Mouse (Mus musculus): ENCODE measurements at regions not wholly inside any gene's neighbourhood (a gene's known extent, or its start where the extent isn't known, plus 50 kb on each side); places are given as distances from the start of the nearest gene placed in this dataset.

- no peak for DNase-seq
- no peak for TF ChIP-seq CTCF (IDR thresholded peaks at IDR 0.05; ENCODE audit: low read depth)
- H3K4me3 ChIP-seq (ENCODE audit: low read depth, low read length) = no peak overlapping the region
- 85% methylated on average over 3 of the region's 3 CpGs for WGBS
- H3K4me1 ChIP-seq (ENCODE audit: insufficient read depth) = no peaks in the 10 kb centered on the region
- no peaks in the 10 kb centered on the region for H3K9me3 ChIP-seq (ENCODE audit: low read depth, low read length)
- H3K27me3 ChIP-seq (ENCODE audit: insufficient read depth, low read length) = no peaks in the 10 kb centered on the region
- no peak overlapping the region for H3K27ac ChIP-seq (ENCODE audit: low read depth)
- H3K36me3 ChIP-seq (ENCODE audit: insufficient read depth) = no peaks in the 10 kb centered on the region
- no peak overlapping the region for H3K9ac ChIP-seq
- no peak overlapping the region for H3K4me2 ChIP-seq
- ATAC-seq (ENCODE audit: insufficient read depth) = no peak
Measured at GRCm38 (mm10) chr12:15912491-15912890, 95.8 kb upstream of the Trib2 start.

DNA sequence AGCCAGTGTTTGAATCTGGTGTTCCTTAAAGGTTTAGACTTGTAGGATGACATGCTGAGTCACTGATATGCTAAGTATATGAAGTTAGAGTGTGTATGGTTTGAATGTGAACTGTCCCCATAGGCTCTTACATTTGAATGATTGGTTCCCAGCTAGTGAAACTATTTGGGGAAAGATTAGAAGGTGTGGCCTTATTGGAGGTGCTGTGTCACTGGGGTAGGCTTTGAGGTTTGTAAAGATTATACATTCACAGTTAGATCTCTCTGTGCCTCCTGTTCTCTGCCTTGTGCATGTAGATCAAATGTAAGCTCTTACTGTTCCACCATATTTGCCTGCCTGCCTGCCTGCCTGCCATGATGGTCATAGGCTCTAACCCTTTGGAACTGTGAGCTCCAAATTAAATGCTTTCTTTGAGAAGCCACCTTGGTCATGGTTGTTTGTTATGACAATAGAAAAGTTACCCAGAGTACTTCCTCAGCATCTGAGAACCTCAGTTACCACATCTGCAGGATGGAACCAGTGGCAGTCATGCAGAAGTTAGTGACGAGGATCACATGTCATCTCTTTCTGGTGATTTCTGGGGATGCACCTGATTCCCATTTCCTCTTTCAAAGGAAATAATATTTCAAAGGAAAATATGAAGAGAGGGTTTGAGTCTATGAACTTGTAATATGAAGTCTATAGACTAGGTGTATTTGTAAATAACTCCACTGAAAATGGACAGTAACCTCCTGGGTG lies 94.7 kb upstream of the Trib2 start:
- no peaks in the 10 kb centered on the region for H3K4me1 ChIP-seq (ENCODE audit: insufficient read depth)
- no peak overlapping the region for H3K4me3 ChIP-seq (ENCODE audit: low read depth, low read length)
- 78% methylated on average over 1 of the region's 1 CpGs for WGBS
- H3K36me3 ChIP-seq (ENCODE audit: insufficient read depth) = no peaks in the 10 kb centered on the region
- no peak for ATAC-seq (ENCODE audit: insufficient read depth)
- no peaks in the 10 kb centered on the region for H3K9me3 ChIP-seq (ENCODE audit: low read depth, low read length)
- DNase-seq = no peak
- no peak overlapping the region for H3K9ac ChIP-seq
- no peak for TF ChIP-seq CTCF (IDR thresholded peaks at IDR 0.05; ENCODE audit: low read depth)
- H3K27me3 ChIP-seq (ENCODE audit: insufficient read depth, low read length) = no peaks in the 10 kb centered on the region
- no peak overlapping the region for H3K27ac ChIP-seq (ENCODE audit: low read depth)
- no peak overlapping the region for H3K4me2 ChIP-seq

GRCm38 (mm10) chr12:15897539-15897938 lies 80.8 kb upstream of the Trib2 start:
- Histone ChIP-seq H3K9me3 (ENCODE audit: low read depth, low read length) (no peaks in the 10 kb centered on the region), H3K27ac (ENCODE audit: low read depth) (no peak overlapping the region), H3K27me3 (ENCODE audit: insufficient read depth, low read length) (no peaks in the 10 kb centered on the region), H3K9ac (no peak overlapping the region), H3K4me3 (ENCODE audit: low read depth, low read length) (no peak overlapping the region), H3K36me3 (ENCODE audit: insufficient read depth) (no peaks in the 10 kb centered on the region), H3K4me1 (ENCODE audit: insufficient read depth) (no peaks in the 10 kb centered on the region), H3K4me2 (no peak overlapping the region)
- no peak for ATAC-seq (ENCODE audit: insufficient read depth)
- DNase-seq = no peak
- 74% methylated on average over 2 of the region's 2 CpGs for WGBS
- no peak for TF ChIP-seq CTCF (IDR thresholded peaks at IDR 0.05; ENCODE audit: low read depth)

- Histone ChIP-seq H3K4me3 (ENCODE audit: low read depth, low read length) (no peak overlapping the region), H3K4me2 (no peak overlapping the region), H3K36me3 (ENCODE audit: insufficient read depth) (no peaks in the 10 kb centered on the region), H3K27me3 (ENCODE audit: insufficient read depth, low read length) (no peaks in the 10 kb centered on the region), H3K9ac (no peak overlapping the region), H3K4me1 (ENCODE audit: insufficient read depth) (no peaks in the 10 kb centered on the region), H3K9me3 (ENCODE audit: low read depth, low read length) (no peaks in the 10 kb centered on the region), H3K27ac (ENCODE audit: low read depth) (no peak overlapping the region)
- DNase-seq (no peak), ATAC-seq (ENCODE audit: insufficient read depth) (no peak)
- 63% methylated on average over 3 of the region's 3 CpGs for WGBS
- no peak for TF ChIP-seq CTCF (IDR thresholded peaks at IDR 0.05; ENCODE audit: low read depth)
Measured at GRCm38 (mm10) chr12:15896511-15896910, 79.8 kb upstream of the Trib2 start.

GRCm38 (mm10) chr12:15895215-15895614 lies 78.5 kb upstream of the Trib2 start:
- DNase-seq (peak; percentile 36), ATAC-seq (ENCODE audit: insufficient read depth) (no peak)
- H3K9me3 ChIP-seq (ENCODE audit: low read depth, low read length) = no peaks in the 10 kb centered on the region
- whole genome bisulfite sequencing = 37% methylated on average over 2 of the region's 2 CpGs
- no peak overlapping the region for H3K9ac ChIP-seq
- no peak overlapping the region for H3K4me2 ChIP-seq
- no peak overlapping the region for H3K27ac ChIP-seq (ENCODE audit: low read depth)
- H3K36me3 ChIP-seq (ENCODE audit: insufficient read depth) = no peaks in the 10 kb centered on the region
- H3K4me1 ChIP-seq (ENCODE audit: insufficient read depth) = no peaks in the 10 kb centered on the region
- H3K27me3 ChIP-seq (ENCODE audit: insufficient read depth, low read length) = no peaks in the 10 kb centered on the region
- H3K4me3 ChIP-seq (ENCODE audit: low read depth, low read length) = no peak overlapping the region
- TF ChIP-seq CTCF (IDR thresholded peaks at IDR 0.05; ENCODE audit: low read depth) = no peak

DNA sequence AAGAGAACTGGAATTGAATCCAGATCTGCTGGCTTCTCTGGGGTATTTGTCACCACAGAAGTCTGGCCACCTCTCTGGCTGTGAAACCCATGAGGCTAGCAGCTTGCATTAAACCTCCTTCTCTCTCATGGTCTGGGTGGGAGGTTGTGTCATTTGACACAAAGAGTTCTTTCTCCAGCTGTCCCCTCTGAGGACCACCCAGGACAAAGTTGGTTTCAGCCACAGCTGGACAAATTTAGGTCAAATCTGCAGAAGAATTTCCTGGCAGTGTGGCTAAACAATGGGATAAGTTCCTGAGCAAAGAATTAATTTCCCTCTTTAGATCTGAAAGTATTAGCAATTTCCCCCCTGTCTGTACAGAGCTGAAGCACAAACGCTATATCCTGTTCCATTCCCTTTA lies 73.9 kb upstream of the Trib2 start:
- H3K4me1 ChIP-seq (ENCODE audit: insufficient read depth) = no peaks in the 10 kb centered on the region
- H3K9ac ChIP-seq = no peak overlapping the region
- WGBS = 25% methylated on average over 1 of the region's 1 CpGs
- no peak for TF ChIP-seq CTCF (IDR thresholded peaks at IDR 0.05; ENCODE audit: low read depth)
- no peak for ATAC-seq (ENCODE audit: insufficient read depth)
- peak; percentile 21 for DNase-seq
- no peak overlapping the region for H3K4me2 ChIP-seq
- H3K27me3 ChIP-seq (ENCODE audit: insufficient read depth, low read length) = no peaks in the 10 kb centered on the region
- no peaks in the 10 kb centered on the region for H3K9me3 ChIP-seq (ENCODE audit: low read depth, low read length)
- no peak overlapping the region for H3K4me3 ChIP-seq (ENCODE audit: low read depth, low read length)
- no peaks in the 10 kb centered on the region for H3K36me3 ChIP-seq (ENCODE audit: insufficient read depth)
- no peak overlapping the region for H3K27ac ChIP-seq (ENCODE audit: low read depth)

- DNase-seq (no peak), ATAC-seq (ENCODE audit: insufficient read depth) (no peak)
- no peaks in the 10 kb centered on the region for H3K9me3 ChIP-seq (ENCODE audit: low read depth, low read length)
- no peak overlapping the region for H3K4me3 ChIP-seq (ENCODE audit: low read depth, low read length)
- no peak overlapping the region for H3K27ac ChIP-seq (ENCODE audit: low read depth)
- TF ChIP-seq CTCF (IDR thresholded peaks at IDR 0.05; ENCODE audit: low read depth) = no peak
- H3K4me2 ChIP-seq = no peak overlapping the region
- H3K4me1 ChIP-seq (ENCODE audit: insufficient read depth) = no peaks in the 10 kb centered on the region
- H3K27me3 ChIP-seq (ENCODE audit: insufficient read depth, low read length) = no peaks in the 10 kb centered on the region
- 66% methylated on average over 7 of the region's 7 CpGs for WGBS
- no peak overlapping the region for H3K9ac ChIP-seq
- H3K36me3 ChIP-seq (ENCODE audit: insufficient read depth) = no peaks in the 10 kb centered on the region
Measured at GRCm38 (mm10) chr12:15879907-15880430, 63.2 kb upstream of the Trib2 start.

All from lung, embryonic 14.5 days (tissue).